Mouse (Mus musculus) mouse embryonic stem cell (cell line): ENCODE data around the gene Ugt1a6a.

Experiments used
- in situ Hi-C, 2 experiments: fragments of 300-500 bp; cut with MboI; formaldehyde crosslinking; loops; 1 replicate in 1 of 2; 3 replicates in 1 of 2; pipeline ENCODE4 v1.14.3; 2019 to 2020; ENCODE audit warnings: low sequenced_read_pairs in 2 of 2, low pct_unique_long_range_greater_than_20kb in 1 of 2, mixed read lengths in 1 of 2; ENCODE audit not compliant: unreplicated experiment in 1 of 2

The Ugt1a6a gene

GRCm38 (mm10) chr1:88256886-88257663 is 122.5 kb downstream of the Ugt1a6a start:
- in situ Hi-C loops = no loop called here

- in situ Hi-C loops = no loop called here
Observed at GRCm38 (mm10) chr1:88257681-88258080, 123.1 kb downstream of the Ugt1a6a start.

- in situ Hi-C loops = no loop called here
Observed at GRCm38 (mm10) chr1:88258361-88258760, 123.8 kb downstream of the Ugt1a6a start.

- in situ Hi-C loops = no loop called here
Observed at GRCm38 (mm10) chr1:88258881-88259642, 124.5 kb downstream of the Ugt1a6a start.

GRCm38 (mm10) chr1:88259643-88260024 is 125.0 kb downstream of the Ugt1a6a start:
- in situ Hi-C loops = no loop called here

GRCm38 (mm10) chr1:88260114-88260513 is 125.5 kb downstream of the Ugt1a6a start:
- in situ Hi-C loops = no loop called here

GRCm38 (mm10) chr1:88260604-88261377 is 126.2 kb downstream of the Ugt1a6a start:
- in situ Hi-C loops = no loop called here

GRCm38 (mm10) chr1:88261706-88262105 is 127.1 kb downstream of the Ugt1a6a start:
- in situ Hi-C loops = no loop called here

- in situ Hi-C loops = no loop called here
Observed at GRCm38 (mm10) chr1:88262255-88262654, 127.6 kb downstream of the Ugt1a6a start.

GRCm38 (mm10) chr1:88262961-88263360 is 128.4 kb downstream of the Ugt1a6a start:
- in situ Hi-C loops = no loop called here

GRCm38 (mm10) chr1:88263778-88264177 is 129.2 kb downstream of the Ugt1a6a start:
- in situ Hi-C loops = no loop called here

- in situ Hi-C loops = no loop called here
Observed at GRCm38 (mm10) chr1:88264237-88264868, 129.7 kb downstream of the Ugt1a6a start.

- in situ Hi-C loops = no loop called here
Observed at GRCm38 (mm10) chr1:88264869-88265240, 130.2 kb downstream of the Ugt1a6a start.

- in situ Hi-C loops = no loop called here
Observed at GRCm38 (mm10) chr1:88266123-88266522, 131.5 kb downstream of the Ugt1a6a start.

- in situ Hi-C loops = no loop called here
Observed at GRCm38 (mm10) chr1:88267489-88267888, 132.9 kb downstream of the Ugt1a6a start.

GRCm38 (mm10) chr1:88268070-88268469 is 133.5 kb downstream of the Ugt1a6a start:
- in situ Hi-C loops = no loop called here
